Mouse (Mus musculus) urinary bladder, postnatal 4 days (tissue): ENCODE data around the gene Ggt1.
A peak's percentile ranks its signal among the peaks of the same experiment; 100 is the strongest.
"Not testable (repeated sequence)": the region's sequence is repeated elsewhere in the genome, so short reads cannot be mapped to it uniquely, and the experiment has no call there.

Source experiments
- DNase-seq, 2 experiments: peaks; one replicate each; pipeline ENCODE4 v3.0.0; 2021 to 2022; ENCODE audit warnings: low spot score in 2 of 2

Ggt1 gene

GRCm38 (mm10) chr10:75561071-75561654, at the start of gene Ggt1:
Ggt1 (plus strand) TSS chr10:75561604.
- no peak for DNase-seq

- no peak for DNase-seq
Observed at GRCm38 (mm10) chr10:75511897-75512296, 49.5 kb upstream of the Ggt1 start.

GRCm38 (mm10) chr10:75512796-75513195, 48.6 kb upstream of the Ggt1 start:
- no peak for DNase-seq

GRCm38 (mm10) chr10:75513306-75514067, 47.9 kb upstream of the Ggt1 start:
- no peak for DNase-seq

- no peak for DNase-seq
Observed at GRCm38 (mm10) chr10:75514361-75514760, 47.0 kb upstream of the Ggt1 start.

GRCm38 (mm10) chr10:75515216-75516037, 46.0 kb upstream of the Ggt1 start:
- no peak for DNase-seq

GRCm38 (mm10) chr10:75516038-75516723, 45.2 kb upstream of the Ggt1 start:
- DNase-seq: no peak

GRCm38 (mm10) chr10:75516724-75517072, 44.7 kb upstream of the Ggt1 start:
- no peak for DNase-seq

GRCm38 (mm10) chr10:75517073-75517757, 44.2 kb upstream of the Ggt1 start, which contains the start of gene Snrpd3:
Snrpd3 (plus strand) TSS chr10:75517551.
- DNase-seq: peak; percentile 93

- DNase-seq: peak; percentile 96 to 98
Observed at GRCm38 (mm10) chr10:75517758-75518143, 43.7 kb upstream of the Ggt1 start, which contains the start of gene Gucd1. Gucd1 (minus strand) TSS chr10:75517972.

GRCm38 (mm10) chr10:75520581-75520980, 40.8 kb upstream of the Ggt1 start:
- DNase-seq: no peak

- no peak for DNase-seq
Observed at GRCm38 (mm10) chr10:75521643-75522042, 39.8 kb upstream of the Ggt1 start.

GRCm38 (mm10) chr10:75525450-75525849, 36.0 kb upstream of the Ggt1 start:
- not testable (repeated sequence) for DNase-seq

- DNase-seq: no peak
Observed at GRCm38 (mm10) chr10:75530322-75530721, 31.1 kb upstream of the Ggt1 start.

GRCm38 (mm10) chr10:75531532-75532090, 29.8 kb upstream of the Ggt1 start:
- DNase-seq: no peak

GRCm38 (mm10) chr10:75534216-75534615, 27.2 kb upstream of the Ggt1 start:
- DNase-seq: no peak

- no peak for DNase-seq
Observed at GRCm38 (mm10) chr10:75534934-75535333, 26.5 kb upstream of the Ggt1 start.

- DNase-seq: no peak
Observed at GRCm38 (mm10) chr10:75535423-75535822, 26.0 kb upstream of the Ggt1 start.

GRCm38 (mm10) chr10:75536123-75536522, 25.3 kb upstream of the Ggt1 start:
- DNase-seq: no peak

- no peak for DNase-seq
Observed at GRCm38 (mm10) chr10:75547901-75548300, 13.5 kb upstream of the Ggt1 start.

- DNase-seq: no peak
Observed at GRCm38 (mm10) chr10:75548486-75548885, 12.9 kb upstream of the Ggt1 start.
